Mouse (Mus musculus) spleen, adult 12 weeks (tissue): ENCODE results near the gene Mipep.

Experiments
- DNase-seq: peaks from one replicate; pipeline ENCODE4 v3.0.0; 2022; ENCODE audit warnings: low spot score

Gene Mipep

GRCm38 (mm10) chr14:60802026-60802425 is 17.7 kb downstream of the Mipep start:
- DNase-seq: no peak

- no peak for DNase-seq
Measured at GRCm38 (mm10) chr14:60804978-60805377, 20.6 kb downstream of the Mipep start.

DNA sequence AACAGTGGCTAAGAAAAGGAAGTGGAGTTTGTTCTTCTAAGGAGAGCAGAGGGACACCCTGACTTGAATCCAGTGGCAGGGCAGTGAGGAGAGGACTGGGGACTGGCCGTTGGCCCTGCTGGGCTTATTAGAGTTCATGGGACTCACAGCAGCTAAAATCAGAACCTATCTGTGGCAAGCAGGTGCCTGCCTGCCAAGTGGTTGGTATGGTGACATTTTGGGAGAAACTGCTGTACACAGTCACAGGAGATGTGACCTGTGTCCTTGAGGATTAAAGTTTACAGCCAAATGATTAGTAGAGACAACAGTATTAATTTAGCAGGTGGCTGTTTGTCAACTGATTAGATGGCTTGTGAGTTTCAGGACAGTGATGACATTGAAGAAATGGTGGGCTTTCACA is 21.5 kb downstream of the Mipep start:
- DNase-seq: no peak

- no peak for DNase-seq
Measured at GRCm38 (mm10) chr14:60806891-60807344, 22.5 kb downstream of the Mipep start.

DNA sequence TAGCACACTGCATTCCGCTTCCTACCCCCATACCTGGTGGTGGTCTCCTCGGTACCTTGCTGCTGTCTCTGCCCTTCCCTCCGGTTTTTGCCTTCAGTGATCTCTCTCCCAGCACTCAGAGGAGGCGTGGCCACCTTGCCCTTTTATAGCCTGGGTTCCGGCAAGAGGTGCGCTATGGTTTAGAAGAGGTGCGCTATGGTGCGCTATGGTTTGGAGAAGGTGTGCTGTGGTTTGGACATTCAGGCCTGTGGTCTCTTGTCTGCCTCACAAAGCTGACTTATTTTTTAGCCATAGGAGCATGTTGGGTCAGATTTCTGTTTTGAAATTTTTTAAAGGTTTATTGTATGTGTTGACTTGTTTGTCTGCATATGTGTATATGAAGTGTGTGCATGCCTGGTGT is 25.5 kb downstream of the Mipep start:
- no peak for DNase-seq

GRCm38 (mm10) chr14:60811547-60811946 is 27.2 kb downstream of the Mipep start:
- no peak for DNase-seq

GRCm38 (mm10) chr14:60815098-60815497 is 30.7 kb downstream of the Mipep start:
- no peak for DNase-seq

DNA sequence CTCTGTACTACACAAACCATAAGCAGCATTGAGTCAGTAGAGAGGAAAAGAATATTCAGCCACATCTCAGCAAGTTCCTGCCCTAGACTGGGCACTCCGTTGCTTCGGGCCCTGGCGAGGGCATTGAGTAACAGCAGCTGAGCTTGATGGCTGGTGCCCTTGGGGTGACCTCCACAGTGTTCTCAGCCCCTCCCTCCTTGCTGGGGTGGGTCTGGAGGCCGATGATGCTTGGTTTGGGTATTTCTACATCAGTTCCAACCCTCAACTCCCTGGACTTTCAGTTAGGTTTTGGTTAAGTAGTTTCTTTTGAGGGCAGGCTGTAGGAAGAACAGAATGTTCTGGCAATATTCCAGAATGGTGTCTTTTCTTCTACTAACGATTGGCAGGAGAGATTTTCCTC is 33.7 kb downstream of the Mipep start:
- no peak for DNase-seq

GRCm38 (mm10) chr14:60830096-60830495 is 45.7 kb downstream of the Mipep start:
- DNase-seq: no peak

- DNase-seq: no peak
Measured at GRCm38 (mm10) chr14:60836709-60837108, 52.3 kb downstream of the Mipep start.

DNA sequence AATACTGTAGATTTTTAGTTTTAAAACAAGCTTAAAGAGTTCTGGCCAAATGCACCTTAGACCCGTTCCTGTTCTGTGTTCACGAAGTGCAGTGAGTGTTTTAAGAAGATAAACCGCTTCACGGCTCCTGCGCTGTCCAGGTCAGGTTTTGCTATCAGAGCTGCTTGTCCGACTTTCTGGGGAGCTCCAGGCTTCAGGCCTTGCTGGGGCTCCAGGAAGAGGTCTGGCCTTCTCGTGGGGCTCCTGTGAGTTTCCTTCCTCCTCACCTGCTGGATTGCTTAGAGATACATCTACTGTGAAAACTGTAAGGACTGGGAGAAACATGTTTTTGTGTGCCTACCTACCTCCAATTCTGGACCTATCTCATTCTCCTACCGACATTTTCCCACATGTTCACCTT is 55.3 kb downstream of the Mipep start:
- DNase-seq: no peak

GRCm38 (mm10) chr14:60841977-60842659 is 57.7 kb downstream of the Mipep start:
- no peak for DNase-seq

DNA sequence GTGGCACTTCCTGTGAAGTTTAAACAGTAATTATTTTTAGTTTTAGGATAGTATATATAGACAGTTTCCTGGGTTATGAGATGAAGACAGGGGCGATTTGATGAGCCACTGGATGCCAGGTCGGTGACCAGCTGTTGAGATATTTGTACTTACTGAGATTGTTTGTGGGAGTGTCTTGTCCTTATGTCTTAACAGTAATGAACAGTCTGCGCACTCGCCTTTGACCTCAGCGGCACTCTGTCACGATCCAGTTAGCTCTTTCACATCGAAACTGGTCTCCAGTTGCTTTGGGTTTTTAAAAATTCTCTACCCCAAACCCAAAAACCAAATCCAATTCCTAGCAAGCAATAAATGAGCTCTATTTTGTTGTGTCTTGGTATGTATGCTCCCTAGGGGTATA is 59.2 kb downstream of the Mipep start:
- no peak for DNase-seq

DNA sequence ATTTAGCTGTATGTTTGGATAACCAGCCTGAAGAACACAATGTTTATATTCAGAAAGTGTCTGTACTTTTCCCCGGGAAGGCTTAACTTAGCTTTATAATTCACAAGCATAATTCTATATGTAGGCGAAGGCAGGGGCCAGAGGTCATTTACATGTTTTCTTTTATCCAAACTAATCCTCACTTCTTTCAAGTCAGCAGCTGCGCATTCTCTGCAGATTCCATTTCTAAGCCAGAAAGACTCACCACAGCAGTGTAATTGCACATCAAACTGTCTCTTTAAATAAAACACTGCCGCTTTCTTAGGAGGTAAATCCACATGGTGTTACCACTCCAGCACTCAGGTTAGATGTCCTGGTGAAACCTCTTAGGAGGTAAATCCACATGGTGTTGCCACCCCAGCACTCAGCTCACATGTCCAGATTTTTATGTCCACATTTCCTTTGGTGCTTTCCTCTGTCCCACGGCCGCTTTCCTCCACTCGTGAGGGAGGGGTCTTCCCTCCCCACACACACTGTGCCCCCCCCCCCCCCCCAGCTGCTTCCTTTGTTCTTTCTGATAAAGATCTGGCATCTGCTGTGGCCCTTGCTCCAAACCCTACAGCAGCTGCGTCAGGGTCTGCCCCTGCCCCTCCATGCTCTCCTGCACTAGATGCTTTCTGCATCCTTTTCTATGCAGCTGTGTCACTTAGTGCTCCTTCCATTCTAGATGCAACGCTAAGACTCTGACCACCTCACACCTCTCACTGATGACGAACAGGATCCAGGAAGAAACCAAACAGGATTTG is 61.1 kb downstream of the Mipep start:
- DNase-seq: no peak

- DNase-seq: no peak
Measured at GRCm38 (mm10) chr14:60846174-60846573, 61.8 kb downstream of the Mipep start.

DNA sequence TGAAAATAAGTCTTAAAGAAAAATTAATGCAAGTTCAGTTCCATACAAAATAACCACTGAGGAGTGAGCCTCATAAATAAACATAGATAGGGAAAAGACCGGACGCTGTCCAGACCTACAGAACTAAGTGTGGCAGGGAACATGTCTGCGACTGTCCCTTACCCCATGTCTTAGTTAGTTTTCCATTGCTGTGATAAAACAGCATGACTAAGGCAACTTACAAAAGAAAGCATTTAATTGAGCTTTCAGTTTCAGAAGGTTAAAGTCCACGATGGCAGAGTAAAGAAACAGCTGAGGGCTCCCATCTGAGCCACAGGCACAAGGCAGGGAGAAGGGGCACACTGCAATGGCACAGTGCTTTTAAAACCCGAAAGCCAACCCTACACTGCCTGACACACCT is 63.8 kb downstream of the Mipep start:
- DNase-seq: no peak

DNA sequence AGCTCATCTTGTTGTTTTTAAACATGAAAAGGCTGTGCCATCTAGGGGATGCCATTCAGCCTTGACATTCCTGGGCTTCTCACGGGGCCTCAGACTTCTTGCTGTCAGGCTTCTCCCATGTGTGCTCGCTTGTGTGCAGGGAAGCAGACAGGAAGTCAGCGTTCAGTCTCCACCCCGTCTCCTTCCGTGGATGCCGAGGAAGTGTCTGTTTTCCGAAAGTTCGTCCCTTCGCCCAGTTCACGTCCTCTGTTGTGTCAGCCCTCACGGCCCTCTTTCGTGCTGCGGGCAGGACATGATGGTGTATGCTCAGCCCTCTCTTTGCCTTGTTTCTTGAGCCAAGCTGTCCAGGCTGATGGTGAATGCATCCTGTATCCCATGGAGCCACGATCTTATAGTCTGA is 65.7 kb downstream of the Mipep start:
- DNase-seq: no peak

DNA sequence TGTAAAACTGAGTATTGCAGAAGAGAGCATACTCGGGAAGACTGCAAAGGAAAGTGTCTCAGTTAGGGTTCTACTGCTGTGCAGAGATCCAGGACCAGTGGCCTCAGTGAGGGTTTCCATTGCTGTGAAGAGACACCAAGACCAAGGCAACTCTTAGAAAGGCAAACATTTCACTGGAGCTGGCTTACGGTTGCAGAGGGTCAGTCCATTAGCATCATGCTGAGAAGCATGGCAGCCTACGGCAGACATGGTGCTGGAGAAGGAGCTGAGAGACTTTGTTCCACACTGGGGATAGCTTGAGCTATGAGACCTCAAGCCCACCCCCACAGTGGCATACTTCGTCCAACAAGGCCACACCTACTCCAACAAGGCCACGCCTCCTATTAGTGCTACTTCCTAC is 67.3 kb downstream of the Mipep start:
- DNase-seq: no peak

GRCm38 (mm10) chr14:60856199-60856912 is 72.0 kb downstream of the Mipep start:
- no peak for DNase-seq

- DNase-seq: no peak
Measured at GRCm38 (mm10) chr14:60856913-60857300, 72.5 kb downstream of the Mipep start.

GRCm38 (mm10) chr14:60863396-60863795 is 79.0 kb downstream of the Mipep start:
- DNase-seq: no peak

DNA sequence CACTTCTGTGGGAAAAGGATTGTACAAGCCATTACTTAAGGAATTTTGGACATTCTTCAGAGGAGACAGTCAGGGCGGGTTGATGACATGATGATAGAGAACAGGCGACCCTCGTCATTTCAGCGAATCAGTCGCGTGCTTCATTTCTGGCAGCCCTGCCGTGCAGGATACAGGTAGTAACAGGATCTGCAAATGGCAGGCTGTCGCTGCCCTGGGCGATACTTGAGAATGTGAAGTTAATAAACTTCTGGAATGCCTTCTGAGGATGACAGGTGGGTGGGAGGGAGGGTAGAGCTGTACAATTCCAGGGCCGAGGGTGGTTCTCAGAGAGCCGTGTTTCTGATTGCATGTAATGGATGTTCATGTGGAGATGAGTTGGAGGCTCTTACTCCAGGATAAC is 82.0 kb downstream of the Mipep start:
- DNase-seq: no peak

- no peak for DNase-seq
Measured at GRCm38 (mm10) chr14:60868325-60868724, 84.0 kb downstream of the Mipep start.
